Mouse (Mus musculus) heart, postnatal 0 days (tissue): ENCODE measurements at regions not wholly inside any gene's neighbourhood (a gene's known extent, or its start where the extent isn't known, plus 50 kb on each side); places are given as distances from the start of the nearest gene placed in this dataset.

Experiments
- ATAC-seq: fragments of 200-750 bp; cut with Nextera tagmentation; 2 replicates; pipeline ENCODE4 v1.8.0; 2017; ENCODE audit warnings: low read depth, moderate number of reproducible peaks, moderate library complexity; ENCODE audit not compliant: insufficient read depth
- DNase-seq: peaks from one replicate; pipeline ENCODE4 v3.0.0-alpha.2; 2016; ENCODE audit warnings: low spot score
- H3K27ac ChIP-seq: fragments of 300-500 bp; sonication (generic); 2 replicates; pipeline ENCODE4 v1.5.1; 2014; ENCODE audit warnings: low read depth, mild to moderate bottlenecking
- H3K27me3 ChIP-seq: fragments of 300-500 bp; sonication (generic); 2 replicates; pipeline ENCODE4 v1.6.1; 2014; ENCODE audit warnings: low read length, mixed read lengths; ENCODE audit not compliant: control insufficient read depth, insufficient read depth
- H3K36me3 ChIP-seq: fragments of 300-500 bp; sonication (generic); replicated peaks from 2 replicates; pipeline ENCODE4 v1.6.1; 2014; ENCODE audit warnings: low read length, mixed read lengths; ENCODE audit not compliant: control insufficient read depth, insufficient read depth
- H3K4me1 ChIP-seq: fragments of 300-500 bp; sonication (generic); 2 replicates; pipeline ENCODE4 v1.6.1; 2014; ENCODE audit warnings: antibody characterized with exemption; ENCODE audit not compliant: control insufficient read depth, insufficient read depth
- H3K4me2 ChIP-seq: fragments of 300-500 bp; sonication (generic); 2 replicates; pipeline ENCODE4 v1.6.1; 2014; ENCODE audit warnings: low read depth, mild to moderate bottlenecking, low read length, moderate library complexity
- H3K4me3 ChIP-seq: fragments of 300-500 bp; sonication (generic); 2 replicates; pipeline ENCODE4 v1.5.1; 2014; ENCODE audit warnings: low read depth, low read length
- H3K9ac ChIP-seq: fragments of 300-500 bp; sonication (generic); replicated peaks from 2 replicates; pipeline ENCODE4 v1.6.1; 2014; ENCODE audit warnings: low read depth, low read length, mixed read lengths
- H3K9me3 ChIP-seq: fragments of 300-500 bp; sonication (generic); replicated peaks from 2 replicates; pipeline ENCODE4 v1.6.1; 2016; ENCODE audit warnings: low read length; ENCODE audit not compliant: control insufficient read depth
- CTCF ChIP-seq: IDR thresholded peaks from 2 replicates; pipeline ENCODE4 v1.5.1; 2016; ENCODE audit warnings: antibody characterized with exemption, control low read depth, low read depth
- EP300 ChIP-seq: IDR thresholded peaks from 2 replicates; pipeline ENCODE4 v1.6.1; 2016; ENCODE audit warnings: antibody characterized with exemption, low read depth
- WGBS: fragments of 180-500 bp; shearing (Covaris S2); extraction: QIAGEN DNeasy Blood & Tissue Kit; methylation state at CpG from one replicate; pipeline ENCODE4 v1.1.7; 2014; 5-methylcytosine and 5-hydroxymethylcytosine counted together

DNA sequence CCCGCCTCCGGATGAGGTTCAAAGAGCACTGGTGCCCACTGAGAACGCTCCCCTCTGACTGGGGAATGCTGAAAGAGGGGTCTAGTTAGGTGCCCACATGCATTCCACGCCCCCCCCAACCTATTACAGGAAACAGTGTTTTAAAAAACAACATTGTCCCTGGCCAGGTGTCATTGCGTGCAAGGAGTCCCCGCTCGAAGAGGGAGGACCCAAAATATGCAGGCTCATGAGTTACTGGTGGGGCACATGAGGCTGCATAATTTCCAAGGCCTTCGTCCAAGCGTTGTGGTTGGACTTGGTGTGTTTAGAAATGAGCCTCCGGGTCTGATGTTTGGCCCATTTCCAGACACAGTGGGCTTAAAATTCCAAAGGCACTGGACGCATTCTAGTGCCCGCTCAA, 72.9 kb upstream of the Mrps6 start:
- H3K27me3 ChIP-seq, result no peaks in the 10 kb centered on the region
- no peaks in the 10 kb centered on the region for H3K4me1 ChIP-seq
- ATAC-seq, result no peak
- no peak overlapping the region for H3K9ac ChIP-seq
- no peak overlapping the region for H3K27ac ChIP-seq
- TF ChIP-seq CTCF (no peak), EP300 (no peak)
- no peak overlapping the region for H3K4me2 ChIP-seq
- H3K4me3 ChIP-seq, result no peak overlapping the region
- H3K36me3 ChIP-seq, result no peaks in the 10 kb centered on the region
- H3K9me3 ChIP-seq, result no peaks in the 10 kb centered on the region
- WGBS, result 83% methylated on average over 12 of the region's 12 CpGs
- no peak for DNase-seq

DNA sequence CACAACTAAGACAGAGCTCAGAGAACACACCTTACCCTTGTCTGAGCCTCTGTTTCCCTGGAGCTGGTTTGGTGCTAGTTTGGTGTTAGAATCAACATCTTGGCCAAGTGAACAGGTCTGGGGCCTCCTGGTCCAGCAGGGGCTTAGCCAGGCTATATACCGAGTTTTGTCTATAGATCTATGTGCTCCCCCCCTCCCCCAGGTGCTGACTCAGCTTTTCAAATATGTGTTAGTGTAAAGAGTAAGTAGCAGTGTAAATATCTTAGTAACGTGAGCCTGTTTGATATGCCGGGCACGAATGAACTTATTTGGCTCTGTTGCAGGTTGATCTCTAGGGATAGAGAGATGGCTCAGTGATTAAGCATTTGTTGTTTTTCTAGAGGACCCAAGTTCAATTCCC, 68.7 kb upstream of the Mrps6 start:
- Histone ChIP-seq H3K27me3 (no peaks in the 10 kb centered on the region), H3K27ac (no peak overlapping the region), H3K4me1 (no peaks in the 10 kb centered on the region), H3K4me3 (no peak overlapping the region), H3K9me3 (no peaks in the 10 kb centered on the region), H3K4me2 (no peak overlapping the region), H3K9ac (no peak overlapping the region), H3K36me3 (no peaks in the 10 kb centered on the region)
- DNase-seq (no peak), ATAC-seq (no peak)
- TF ChIP-seq CTCF (no peak), EP300 (no peak)
- WGBS, result 79% methylated on average over 4 of the region's 4 CpGs

GRCm38 (mm10) chr16:91995459-91996190, 62.4 kb upstream of the Mrps6 start:
- 3% methylated on average over 13 of the region's 13 CpGs for WGBS
- Histone ChIP-seq H3K9me3 (no peaks in the 10 kb centered on the region), H3K36me3 (no peaks in the 10 kb centered on the region), H3K27ac (no peak overlapping the region), H3K4me1 (peaks cover 4% of the 10 kb centered on the region; the same call in 1 of the 2 replicates), H3K27me3 (no peaks in the 10 kb centered on the region), H3K9ac (no peak overlapping the region), H3K4me3 (peak overlapping the region; percentile 5; the same call in 1 of the 2 replicates), H3K4me2 (peak overlapping the region; percentile 58)
- DNase-seq (peak; percentile 61), ATAC-seq (peak; percentile 63)
- TF ChIP-seq EP300 (no peak), CTCF (no peak)

DNA sequence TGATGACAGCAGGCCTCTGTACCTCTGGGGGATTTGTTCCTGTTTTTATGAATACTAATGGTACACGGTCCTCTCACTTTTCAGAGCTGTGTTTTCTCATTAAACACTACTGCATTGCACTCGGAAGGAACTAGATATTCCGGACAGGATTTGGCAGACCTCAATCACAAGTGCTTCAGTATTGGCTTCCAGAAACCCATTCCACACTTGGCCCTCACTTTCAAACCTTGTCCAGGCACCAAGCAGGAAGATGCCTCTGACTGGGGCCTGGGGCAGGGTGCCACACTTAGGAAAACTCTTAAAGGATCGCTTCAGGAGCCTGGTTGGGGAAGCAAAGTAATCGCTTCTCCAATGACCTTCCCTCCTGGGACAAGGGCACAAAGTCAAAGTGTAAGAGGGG, 50.7 kb upstream of the Mrps6 start:
- ATAC-seq, result no peak
- Histone ChIP-seq H3K27ac (no peak overlapping the region), H3K9me3 (no peaks in the 10 kb centered on the region), H3K4me3 (no peak overlapping the region), H3K9ac (no peak overlapping the region), H3K27me3 (no peaks in the 10 kb centered on the region), H3K4me2 (no peak overlapping the region), H3K4me1 (no peaks in the 10 kb centered on the region), H3K36me3 (no peaks in the 10 kb centered on the region)
- no peak for DNase-seq
- TF ChIP-seq CTCF (no peak), EP300 (no peak)
- 76% methylated on average over 5 of the region's 5 CpGs for WGBS
